Mouse (Mus musculus) gastrocnemius, postnatal 4 days (tissue): ENCODE data around the gene Zkscan3. TPM values are rescaled to one million over a fixed set of nuclear protein-coding genes. Genes with fewer than 3 reads are reported as not detected.

Source experiments
- DNase-seq, 2 experiments: peaks; one replicate each; pipeline ENCODE4 v3.0.0; 2021 to 2022; ENCODE audit warnings: low spot score in 2 of 2, mixed read lengths in 2 of 2
- long read RNA-seq, 2 experiments: library from polyadenylated mRNA; stranded (forward); transcript quantifications; one replicate each; pipeline ENCODE4 v2.0.0; 2021
- total RNA-seq, 2 experiments: library from RNA; stranded (reverse); gene quantifications; 2 replicates each; pipeline ENCODE4 v1.2.3; 2021

Gene Zkscan3
- total RNA-seq: 10 to 100 TPM; 30.4 to 34.4 TPM
- long read RNA-seq, experiment 1, transcript Zkscan3-203 (6 exons, 2,600 nt): minor isoform, 5 of 22 reads
- long read RNA-seq, experiment 1, transcript Zkscan3-201 (6 exons, 2,561 nt): major isoform, 7 of 22 reads
- long read RNA-seq, experiment 1, partial matches to known transcripts: 3 of 22 reads
- long read RNA-seq, experiment 1, other reads (novel, unspliced or antisense): 7 of 22 reads
- long read RNA-seq, experiment 2, transcript Zkscan3-201 (6 exons, 2,561 nt): minor isoform, 5 of 27 reads
- long read RNA-seq, experiment 2, transcript Zkscan3-203 (6 exons, 2,600 nt): major isoform, 7 of 27 reads
- long read RNA-seq, experiment 2, partial matches to known transcripts: 6 of 27 reads
- long read RNA-seq, experiment 2, other reads (novel, unspliced or antisense): 9 of 27 reads

DNA sequence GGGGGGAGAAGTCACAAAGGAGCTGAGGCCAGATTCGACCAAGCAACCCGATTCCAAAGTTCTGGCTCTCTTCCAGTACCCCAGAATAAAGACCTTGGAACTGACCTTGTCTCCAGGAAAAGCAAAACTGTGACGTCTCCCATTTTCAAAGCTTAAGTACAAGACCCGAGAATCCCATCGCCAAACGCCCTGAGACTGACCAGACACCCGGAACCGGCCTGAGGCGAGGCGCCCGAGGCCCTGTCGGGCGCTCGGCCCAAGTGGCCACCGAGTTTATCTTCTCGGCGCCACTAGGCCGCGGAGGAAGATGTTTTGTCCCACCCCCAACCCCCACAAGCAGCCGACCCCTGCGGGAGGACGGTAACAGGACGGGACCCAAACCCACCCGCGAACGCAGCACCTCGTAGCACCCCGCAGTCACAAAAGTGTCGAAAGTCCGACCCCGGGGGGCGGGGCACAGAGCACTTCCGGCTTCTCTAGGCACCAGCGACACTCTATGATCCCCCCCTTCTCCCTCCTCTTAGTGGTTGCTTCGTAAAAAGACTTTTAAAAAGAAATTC lies at the start of gene Zkscan3:
Zkscan3 (minus strand) TSS at position 469 of the 560 bp plus-strand sequence.
- peak; percentile 76 to 86 for DNase-seq

DNA sequence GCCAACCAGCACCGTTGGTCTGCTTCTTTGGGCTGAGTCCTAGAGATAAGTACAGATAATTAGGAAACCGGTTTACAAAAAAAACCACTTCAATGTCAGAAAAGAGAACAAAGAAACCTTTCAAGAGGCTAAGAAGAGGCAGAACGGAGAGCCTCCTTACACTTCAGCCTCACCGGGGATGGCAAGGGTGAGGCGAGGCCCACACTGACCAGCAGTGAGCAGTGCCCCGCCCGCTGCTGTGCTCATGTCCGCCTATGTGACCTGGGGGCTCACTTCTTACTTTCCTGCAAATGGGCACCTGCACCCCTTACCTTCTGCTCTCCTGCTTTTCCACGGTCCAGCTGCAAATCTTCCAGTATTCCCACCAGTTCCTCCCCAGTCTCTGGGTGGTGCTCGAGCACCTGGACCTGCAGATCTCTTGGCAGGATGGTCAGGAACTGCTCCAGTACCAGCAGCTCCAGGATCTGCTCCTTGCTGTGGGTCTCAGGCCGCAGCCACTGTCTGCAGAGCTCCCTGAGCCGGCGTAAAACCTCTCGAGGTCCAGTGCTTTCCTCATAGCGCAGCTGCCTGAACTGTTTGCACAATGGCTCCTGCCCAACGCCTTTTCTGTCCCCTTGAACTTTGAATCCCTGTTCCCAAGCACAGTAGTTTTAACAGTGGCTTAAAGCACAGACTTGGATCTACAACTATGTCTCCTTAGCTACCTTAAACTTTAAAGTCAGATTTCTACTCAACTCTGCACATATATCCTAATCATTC lies 45.5 kb upstream of the Zkscan3 start:
- DNase-seq: no peak

DNA sequence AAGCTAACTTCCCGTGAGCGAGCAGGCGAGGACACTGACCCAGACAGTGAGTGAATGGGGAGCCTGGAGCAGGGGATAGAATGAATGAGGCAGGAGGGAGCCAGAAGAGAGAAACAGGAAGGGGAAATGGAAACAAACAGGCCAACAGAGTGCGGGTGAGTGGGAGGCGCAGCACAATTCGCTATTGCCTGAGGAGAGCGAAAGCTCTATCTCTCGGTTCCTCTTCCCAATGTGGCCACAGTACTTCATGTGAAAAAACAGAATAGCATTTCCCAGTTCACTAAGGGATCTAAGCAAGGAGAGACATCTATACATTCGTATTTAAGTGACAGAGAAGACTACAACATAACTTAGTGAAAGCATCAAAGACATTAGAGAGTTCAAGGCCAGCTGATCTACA lies 44.2 kb upstream of the Zkscan3 start:
- no peak for DNase-seq

DNA sequence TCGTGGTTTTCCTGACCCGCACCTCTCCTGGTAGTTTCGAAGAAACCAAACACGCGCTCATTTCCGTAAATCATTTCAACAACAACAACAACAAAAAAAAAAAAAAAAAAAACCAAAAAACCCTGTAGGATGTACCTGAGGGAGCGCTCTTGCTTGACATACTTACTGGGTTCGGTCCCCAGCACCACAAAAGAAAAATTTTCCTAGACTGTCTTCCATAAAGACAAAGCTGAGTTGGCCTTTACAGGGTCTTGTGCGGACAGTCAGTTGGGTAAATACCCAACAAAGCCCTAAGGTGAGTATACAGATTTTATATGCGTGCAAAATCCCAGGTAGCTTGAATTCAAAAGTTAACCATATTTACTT lies 38.6 kb upstream of the Zkscan3 start:
- DNase-seq: no peak

DNA sequence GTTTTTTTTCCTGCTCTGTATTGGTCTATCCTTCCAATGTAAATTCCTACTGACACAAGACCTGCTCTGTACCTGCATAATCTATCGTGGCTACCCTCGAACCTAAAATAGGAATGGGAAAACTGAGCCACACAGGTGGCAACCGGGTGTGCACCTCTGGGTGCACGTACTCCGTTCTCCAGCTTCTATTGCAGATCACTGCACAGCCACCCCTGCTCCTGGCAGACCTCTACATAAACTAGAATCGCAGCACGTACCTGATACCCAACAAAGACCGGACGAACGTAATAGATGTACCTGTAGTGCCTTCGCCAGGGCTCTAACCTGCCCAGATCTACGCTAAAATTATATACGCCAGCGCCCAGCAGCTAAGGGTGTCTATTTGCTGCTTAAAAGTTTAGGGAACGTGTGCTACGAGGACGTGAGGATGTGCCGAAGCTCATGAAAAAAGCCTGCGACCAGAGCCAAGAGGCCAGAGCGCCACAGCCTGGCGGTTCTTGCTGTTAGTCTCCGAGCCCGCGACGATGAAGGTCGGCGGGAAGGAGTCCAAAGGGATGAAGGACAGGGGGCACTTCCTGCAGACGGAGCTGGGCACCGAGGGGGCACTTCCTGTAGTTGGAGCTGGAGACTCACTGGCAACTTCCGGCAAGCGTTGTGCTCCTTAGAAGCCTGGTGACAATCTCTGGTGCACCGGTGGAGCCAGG lies 38.1 kb upstream of the Zkscan3 start, which contains the start of gene Pgbd1:
Pgbd1 (minus strand) TSS at position 556 of the 704 bp plus-strand sequence.
- peak; percentile 18 to 45 for DNase-seq

DNA sequence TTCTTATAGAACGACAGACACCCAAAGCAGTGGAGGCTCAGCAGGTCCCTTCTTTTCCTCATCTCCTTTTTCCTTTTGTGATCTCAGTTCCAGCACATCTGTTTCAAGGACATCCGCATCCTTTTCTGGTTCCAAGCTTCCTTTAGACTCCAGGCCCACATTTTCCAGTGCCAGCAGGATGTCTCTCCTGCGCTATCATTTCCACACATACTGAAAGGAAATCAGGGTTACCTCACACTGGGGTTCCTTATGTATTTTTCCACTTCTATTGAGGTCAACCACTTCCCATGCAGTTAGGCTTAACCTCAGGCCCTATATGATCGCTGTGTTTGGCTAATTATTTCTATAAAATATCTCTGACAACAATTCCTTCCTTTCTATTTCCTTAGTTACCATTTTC lies 32.9 kb upstream of the Zkscan3 start:
- no peak for DNase-seq

DNA sequence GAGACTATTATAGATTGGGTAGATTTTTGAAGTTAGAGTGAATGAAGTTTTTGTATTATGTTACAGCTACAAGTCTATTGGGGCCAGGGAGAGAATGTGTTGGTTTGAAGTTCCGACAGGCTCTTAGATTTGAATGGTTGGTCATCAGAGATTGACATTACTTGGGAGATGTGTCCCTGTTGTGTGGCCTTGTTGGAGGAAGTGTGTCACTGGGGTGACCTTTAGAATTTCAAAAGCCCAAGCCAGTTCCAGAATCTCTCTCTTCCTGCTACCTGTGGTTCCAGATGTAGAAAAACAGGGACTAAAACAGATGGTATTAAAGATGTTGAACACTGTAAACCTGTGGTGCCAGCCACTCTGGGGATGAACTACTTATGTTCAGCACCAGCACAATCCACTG lies 25.1 kb upstream of the Zkscan3 start:
- DNase-seq: no peak

DNA sequence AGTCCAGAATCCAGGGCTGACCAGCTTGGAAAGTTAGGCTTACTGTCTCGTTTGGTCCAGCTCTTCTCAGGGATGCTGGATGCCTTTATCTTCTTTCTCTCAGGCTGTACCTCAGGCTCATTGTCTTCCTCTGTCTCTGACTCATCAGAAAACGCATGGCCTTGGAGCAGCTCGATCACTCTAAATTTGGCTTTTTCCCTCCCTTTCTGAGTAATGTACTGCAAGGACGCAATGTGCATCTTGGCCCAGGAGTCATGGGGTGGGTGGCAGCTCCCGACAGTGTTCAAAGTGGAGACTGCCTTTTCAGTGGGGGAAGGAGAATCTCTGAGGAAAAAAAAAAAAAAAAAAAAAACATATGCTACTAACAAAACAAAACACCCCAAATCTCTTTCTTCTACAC lies 20.7 kb upstream of the Zkscan3 start:
- DNase-seq: no peak

DNA sequence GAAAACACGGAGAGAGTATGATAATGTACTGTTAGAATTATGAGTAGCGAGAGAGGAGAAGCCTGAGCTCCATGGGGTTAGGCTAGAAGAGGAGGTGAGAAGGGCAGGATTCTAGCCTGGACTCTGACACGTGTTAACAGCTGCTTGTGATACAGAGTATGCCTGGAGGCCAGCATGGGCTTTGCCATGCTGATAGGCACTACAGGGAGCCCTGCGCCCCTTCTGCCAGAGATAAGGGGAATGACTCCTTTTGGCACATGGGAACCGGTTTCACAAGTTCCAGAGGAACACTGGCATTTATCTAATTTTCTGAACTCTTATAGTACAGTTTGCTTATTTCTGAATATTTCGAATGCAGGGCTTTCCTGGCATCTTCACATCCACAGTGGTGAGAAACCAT lies 16.3 kb upstream of the Zkscan3 start:
- no peak for DNase-seq

DNA sequence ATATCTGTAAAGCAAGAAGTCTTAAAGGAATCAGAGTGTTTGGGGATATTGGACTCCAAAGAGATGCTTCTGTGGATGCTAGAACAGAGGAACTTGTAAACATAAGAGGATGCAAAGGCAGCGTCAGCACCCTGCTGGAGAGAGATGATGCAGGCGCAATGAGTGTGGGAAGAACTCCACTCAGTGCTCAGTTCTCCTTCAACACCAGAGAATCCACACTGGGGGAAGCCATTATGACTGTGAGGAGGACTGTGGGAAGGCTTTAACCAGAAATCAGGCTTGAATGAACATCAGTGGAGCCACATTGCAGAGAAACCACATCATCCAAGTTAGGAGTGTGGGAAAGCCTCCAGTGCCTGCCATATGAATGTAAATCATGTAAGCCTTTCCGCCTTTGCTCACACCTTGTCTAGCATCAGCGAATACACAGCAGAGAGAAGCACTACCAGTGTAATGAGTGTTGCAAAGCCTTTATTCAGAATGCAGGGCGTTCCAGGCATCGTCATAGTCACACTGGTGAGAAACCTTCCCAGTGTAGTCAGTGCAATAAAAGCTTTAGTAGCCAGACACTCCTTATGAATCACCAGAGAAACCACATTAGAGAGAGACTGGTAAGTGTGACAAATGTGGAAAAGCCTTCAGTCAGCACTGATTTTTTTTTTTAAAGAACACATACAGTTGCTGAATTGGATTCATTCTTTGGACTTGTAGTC lies 14.9 kb upstream of the Zkscan3 start:
- DNase-seq: no peak

DNA sequence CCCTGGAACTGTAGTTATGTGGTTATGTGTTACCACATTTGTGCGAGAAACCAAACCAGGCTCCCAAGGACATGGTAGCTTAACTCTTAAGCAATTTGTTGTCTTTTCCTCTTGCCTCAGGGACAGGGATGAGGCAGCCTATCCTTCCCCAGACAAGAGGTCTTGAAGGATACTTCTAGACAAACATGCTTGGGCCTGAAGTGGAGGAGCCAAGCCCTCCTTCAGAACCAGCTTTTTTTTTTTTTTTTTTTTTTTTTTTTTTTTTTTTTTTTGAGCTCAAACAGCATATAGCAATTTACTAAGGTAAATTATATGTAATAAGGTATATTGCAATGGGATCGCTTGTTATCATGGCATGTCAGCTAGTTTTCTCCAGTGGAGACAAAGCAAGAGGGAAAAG lies 13.2 kb upstream of the Zkscan3 start:
- DNase-seq: no peak

DNA sequence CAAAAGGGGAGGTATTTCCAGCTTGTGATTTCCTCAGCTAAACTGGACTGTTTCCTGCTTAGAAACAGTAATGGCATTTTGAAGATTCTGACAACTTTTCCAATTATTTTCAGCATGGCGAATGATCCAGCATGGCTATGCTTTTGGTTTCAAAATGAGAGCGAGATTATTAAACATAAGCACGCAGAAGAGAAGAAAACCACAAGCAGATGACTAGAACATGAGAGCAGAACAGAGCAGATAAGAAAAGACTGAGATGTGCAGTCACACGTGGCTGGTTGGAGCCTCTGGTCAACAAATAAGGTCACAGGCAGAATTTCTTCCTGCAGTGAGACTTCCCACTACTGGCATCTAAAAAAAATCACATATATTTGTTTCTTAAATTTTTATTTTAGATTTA lies 12.7 kb upstream of the Zkscan3 start:
- no peak for DNase-seq

DNA sequence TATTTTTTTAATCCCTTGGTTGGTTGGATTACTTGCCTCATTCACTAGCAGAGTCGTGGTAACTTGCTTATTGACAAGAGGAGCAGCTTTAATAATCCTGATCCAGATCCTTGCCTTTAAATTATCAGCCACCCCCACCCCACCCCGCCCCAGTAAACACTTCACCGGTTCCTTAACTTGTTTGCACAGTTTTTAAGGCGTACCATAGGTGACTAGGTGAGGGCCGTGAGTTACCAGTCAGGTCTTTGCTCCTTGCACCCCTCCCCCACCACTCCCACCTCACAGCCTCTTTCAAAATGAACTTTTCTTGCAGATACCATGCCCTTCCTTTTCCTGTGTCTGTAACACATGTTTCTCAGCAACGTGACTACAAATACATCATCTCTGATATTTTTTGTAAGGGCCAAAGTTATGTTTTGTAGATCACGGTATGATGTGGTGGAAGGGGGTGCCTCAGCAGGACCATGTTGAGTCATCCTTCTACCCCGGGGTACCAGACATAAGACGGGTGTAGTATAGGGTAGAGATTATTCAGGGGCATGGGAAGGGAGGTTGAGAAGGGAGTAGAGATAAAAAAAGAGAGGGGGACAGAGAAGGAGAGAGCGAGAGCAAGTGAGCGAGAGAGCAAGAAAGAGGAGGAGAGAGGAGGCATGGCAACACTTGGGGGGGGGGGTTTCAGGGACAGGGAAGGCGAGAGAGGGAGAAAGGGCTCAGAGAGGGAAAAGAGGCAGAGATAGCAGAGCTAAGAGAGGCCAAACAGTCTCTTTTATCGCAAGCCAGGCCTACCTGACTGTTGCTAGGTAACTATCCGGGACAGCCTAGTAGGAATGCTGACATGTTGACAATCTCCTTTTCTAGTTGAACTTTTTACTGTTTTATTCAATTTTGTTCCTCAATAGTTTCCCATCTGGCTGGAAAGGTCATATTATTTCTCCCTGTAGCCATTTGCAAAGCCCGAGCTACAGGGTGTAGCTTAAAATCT lies 12.0 kb upstream of the Zkscan3 start:
- DNase-seq: no peak

DNA sequence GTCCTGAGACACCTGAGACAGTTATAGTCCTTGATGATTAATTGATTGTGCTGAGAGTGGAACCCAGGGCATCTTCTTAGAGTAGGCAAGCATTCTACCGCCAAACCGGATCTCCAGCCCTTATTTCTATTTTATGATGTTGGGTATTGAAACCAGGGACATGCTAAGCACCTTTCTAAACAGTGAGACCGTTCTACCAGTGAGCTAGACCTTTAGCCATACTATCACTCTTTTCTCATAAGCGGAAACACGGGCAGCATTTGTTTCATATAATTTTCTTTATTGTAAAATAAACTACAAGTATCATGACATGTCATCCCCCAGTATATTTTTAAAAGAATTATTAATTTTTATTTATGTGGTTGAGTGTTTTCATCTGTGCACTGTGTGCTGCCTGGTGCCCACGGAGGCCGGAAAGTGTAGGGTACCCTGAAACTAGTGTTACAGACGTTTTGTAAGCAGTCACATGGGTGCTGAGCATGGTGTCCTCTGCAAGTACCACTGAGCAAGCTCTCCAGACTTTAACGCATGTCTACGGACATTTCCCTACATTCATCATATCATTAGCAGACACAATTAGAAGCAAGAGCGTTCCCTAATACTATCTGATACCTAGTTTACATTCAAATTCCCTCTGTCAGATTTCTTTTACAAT lies 6.4 kb upstream of the Zkscan3 start:
- no peak for DNase-seq

DNA sequence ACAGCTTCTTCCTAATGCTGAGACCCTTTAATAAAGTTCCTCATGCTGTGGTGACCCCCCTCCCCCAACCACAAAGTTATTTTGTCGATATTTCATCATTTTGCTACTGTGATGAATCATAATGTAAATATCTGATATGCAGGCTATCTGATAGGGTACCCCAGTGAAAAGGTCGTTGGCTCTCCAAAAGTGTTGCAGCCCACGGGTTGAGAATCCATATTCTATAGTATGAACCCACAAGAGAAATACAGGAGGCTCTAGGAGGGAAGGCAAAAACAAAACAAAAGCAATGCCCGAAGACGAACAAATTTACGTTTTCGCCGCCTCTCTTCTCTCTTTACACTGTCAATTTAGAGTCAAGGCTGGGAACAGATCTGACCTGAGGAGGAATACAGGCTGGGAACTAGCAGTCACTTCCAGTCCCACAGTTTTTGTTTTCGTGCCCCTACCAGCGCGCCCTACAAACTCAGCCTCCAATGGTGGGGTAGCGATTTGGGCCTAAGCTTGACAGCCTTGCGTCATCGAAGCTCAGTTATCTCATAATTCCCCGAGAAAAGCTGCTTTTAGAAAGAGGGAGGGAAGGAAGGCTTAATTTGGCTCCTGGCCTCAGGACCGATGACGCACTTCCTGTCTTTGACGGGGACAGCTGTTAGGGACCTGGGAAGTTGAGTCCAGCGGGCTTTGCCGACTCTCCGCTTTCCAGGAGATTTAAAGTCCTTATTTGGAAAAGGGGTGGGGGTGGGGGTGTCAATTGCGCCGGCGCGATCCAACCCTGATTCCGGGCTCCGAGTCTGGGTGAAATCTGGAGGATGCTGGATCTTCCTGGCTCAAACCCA lies 5.6 kb upstream of the Zkscan3 start:
- DNase-seq: peak; percentile 36 to 80

DNA sequence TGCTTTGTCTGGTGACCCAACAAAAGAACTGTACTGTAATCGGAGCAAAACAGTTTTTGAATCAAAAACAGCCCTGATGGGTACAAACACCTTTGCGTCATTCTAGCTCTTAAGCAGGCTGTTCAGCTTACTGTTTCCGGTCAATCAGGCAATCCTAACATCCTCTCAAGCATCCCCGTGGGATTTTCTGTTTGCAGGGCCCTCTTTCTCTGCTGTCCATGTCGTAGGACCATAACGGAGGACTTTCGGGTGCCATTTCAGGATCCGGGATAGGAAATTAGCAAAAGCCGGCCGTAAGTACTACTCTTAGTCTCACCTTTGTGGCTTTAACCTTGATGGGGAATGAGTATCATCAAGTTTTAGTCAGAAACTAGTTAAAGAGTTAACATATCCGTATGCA lies 4.8 kb upstream of the Zkscan3 start:
- no peak for DNase-seq

DNA sequence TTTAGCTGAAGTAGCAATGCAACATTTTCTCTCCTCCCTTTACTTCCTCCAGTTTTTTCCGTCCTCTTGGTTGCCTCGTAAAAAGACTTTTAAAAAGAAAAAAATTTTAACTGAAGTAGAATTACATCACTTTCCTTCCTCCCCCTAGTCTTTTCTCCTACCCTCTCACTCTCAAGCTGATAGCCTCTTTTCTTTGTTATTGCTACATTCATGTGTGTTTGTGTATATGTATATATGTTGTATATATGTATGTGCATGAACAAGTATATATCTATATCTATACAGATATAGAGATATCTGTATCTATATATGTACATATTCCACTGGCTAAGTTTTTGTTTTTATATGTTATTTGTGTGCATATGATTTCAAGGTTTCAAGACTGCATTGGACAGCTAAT lies 293 bp upstream of the Zkscan3 start:
- no peak for DNase-seq

DNA sequence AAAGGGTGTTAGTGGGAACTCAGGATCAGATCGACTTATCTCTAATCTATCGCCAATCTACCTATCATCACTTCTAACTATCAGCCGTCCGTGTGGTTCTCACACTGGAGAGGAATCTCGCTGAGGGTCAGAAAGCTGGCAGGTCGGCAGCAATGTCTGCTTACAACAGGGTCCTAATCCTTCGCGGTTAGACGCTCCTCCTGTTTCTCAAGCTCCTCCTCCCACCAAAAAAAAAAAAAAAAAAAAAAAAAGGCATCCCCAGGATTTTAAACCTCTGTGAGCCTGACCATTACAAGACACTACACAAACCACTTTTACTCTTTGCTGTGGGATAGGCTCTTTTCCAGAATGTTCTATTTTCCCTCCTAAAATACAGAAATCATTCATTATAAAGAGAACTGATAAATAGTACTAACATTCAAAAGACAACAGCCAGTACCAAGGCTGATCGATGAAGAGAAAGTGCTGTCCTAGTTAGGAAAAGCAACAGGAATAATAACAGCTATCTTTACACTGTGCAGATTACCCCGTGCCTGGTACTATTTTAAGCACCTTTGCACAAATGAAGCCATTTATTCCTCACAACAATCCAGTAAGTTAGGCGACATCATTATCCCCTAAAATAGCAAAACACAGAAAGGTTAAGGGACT lies 794 bp downstream of the Zkscan3 start:
- no peak for DNase-seq
